Mouse (Mus musculus) ovary, postnatal 10 days (tissue): Measurements from ENCODE around the gene Lmcd1.
"Not testable (repeated sequence)": the region's sequence is repeated elsewhere in the genome, so short reads cannot be mapped to it uniquely, and the experiment has no call there.

Experiments used
- DNase-seq: peaks from one replicate; pipeline ENCODE4 v3.0.0; 2022; ENCODE audit warnings: low spot score

Gene Lmcd1

DNA sequence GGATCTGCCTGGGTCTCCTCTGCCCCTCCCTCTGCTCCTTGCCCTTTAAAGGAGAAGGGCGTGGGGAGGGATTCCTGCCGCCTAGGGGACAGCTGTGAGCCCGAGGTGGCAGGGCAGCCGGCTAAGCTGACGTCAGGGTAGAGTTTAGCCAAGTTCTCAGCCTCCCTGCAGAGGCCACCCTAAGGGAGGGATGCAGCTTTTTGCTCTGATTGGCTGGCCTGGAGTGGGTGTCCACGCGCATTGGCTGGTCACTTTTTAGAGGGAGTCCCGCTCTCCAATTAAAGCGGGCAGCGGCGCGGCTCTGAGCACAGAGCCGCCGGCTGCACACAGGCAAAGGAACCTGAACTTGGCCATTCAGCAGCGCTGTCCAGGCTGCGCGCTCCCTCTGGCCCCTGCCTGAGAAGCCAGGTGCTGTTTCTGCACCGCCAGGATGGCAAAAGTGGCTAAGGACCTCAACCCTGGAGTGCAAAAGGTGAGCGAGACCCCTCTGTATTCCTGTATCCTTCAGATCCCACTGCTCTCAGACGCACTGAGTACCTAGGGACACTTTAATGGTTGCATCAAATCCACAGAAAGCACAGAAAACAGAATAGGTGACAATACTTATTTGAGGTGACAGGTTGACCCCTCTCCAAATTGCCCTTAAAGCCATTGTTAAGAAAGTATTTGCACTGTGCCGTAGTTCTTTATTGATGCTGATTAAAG is at the start of gene Lmcd1:
Gene Lmcd1 (plus strand): TSS at position 258 of the 705 bp plus-strand sequence.
- peak; percentile 55 for DNase-seq

DNA sequence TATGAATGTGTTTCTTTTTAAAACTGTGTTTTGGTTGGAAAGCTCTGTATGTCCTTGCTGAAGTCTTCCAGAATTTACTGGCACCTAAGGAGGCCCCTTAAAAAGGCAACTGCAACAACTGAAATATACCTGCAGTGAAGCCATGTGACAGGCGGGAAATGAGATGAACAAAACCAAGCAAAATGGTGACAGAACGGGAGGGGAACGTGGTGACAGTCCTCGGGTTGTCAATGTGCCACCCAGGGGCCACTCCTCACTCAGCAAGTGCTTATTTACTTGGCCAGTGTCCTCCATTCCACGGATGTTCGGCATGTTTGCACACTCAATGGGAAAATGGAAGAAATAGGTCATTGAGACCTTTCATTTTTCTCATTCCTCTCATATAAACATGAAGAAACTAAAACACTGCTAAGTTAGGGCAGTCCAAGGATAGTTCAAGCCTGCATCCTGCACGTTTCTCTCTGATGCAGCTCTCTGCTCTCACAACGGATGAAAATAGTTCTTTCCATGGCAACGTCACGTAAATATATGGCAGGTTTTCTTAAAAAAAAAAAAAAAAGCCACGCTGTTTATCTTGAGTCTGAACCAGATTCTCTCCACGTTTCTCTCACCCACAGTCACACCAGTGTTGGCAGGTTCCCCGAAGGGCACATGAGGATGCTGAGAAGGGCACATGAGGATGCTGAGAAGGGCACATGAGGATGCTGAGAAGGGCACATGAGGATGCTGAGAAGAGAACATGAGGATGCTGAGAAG is 49.5 kb upstream of the Lmcd1 start:
- no peak for DNase-seq

- no peak for DNase-seq
Measured at GRCm38 (mm10) chr6:112236775-112237174, 36.8 kb upstream of the Lmcd1 start.

GRCm38 (mm10) chr6:112242216-112242615 is 31.3 kb upstream of the Lmcd1 start:
- DNase-seq: no peak

DNA sequence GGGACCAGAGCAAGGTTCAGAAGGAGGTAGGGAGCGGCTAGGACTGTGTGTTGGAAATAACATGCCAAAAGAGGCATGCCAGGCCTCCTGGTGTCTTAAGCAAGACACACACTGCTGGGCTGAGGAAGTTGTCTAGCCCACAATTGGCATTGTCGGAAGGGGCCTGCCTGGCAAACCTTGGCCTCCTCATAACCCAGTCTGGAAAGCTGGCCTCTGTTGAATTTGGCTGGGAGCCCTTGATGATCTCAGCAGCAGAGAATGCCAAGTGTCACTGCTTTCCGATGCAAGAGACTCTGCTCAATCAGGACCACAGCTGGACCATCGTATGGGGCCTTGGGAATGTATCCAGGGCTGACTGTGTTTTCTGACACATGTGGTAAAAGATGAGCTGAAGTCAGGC is 27.9 kb upstream of the Lmcd1 start:
- DNase-seq: peak; percentile 9

GRCm38 (mm10) chr6:112246636-112247035 is 26.9 kb upstream of the Lmcd1 start:
- DNase-seq: no peak

- DNase-seq: not testable (repeated sequence)
Measured at GRCm38 (mm10) chr6:112253943-112254342, 19.6 kb upstream of the Lmcd1 start.

DNA sequence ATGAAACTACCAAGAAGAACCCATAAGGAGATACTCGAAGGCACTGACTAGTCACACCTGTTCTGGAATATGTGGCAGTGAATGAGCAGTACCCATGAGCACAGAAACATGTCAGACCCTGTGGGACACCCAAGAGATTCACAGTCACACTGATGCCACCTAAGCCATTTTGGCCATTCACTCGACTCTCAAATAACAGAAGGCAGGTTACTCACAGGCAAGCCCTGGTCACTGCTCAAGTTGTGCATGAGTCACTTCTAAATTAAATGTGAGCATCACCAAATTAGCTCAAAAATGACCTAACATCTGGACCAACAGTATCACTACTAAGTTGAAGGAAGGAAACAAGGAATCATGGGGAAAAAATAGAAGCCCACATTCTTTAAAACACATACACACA is 18.6 kb upstream of the Lmcd1 start:
- DNase-seq: no peak

- DNase-seq: no peak
Measured at GRCm38 (mm10) chr6:112255388-112256225, 18.0 kb upstream of the Lmcd1 start.

GRCm38 (mm10) chr6:112256599-112256998 is 17.0 kb upstream of the Lmcd1 start:
- DNase-seq: no peak

DNA sequence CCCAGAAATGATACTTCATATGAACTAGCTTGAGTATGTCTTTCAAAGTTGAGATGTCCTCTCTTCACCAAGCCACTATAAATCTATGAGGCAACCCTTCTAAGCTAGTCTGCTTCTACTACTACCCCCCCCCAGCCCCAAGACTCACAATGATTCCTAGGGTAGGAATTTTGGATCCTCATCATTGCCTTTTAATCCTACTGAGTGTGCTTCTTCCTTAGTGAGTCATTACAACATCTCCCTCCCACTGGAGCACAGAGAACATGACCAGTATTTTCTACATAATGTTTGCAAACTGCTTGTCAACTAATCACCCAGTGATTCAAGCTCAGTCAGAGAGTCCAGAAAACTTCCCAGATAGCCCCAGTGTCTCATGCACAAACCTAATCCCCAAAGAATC is 12.5 kb upstream of the Lmcd1 start:
- no peak for DNase-seq

DNA sequence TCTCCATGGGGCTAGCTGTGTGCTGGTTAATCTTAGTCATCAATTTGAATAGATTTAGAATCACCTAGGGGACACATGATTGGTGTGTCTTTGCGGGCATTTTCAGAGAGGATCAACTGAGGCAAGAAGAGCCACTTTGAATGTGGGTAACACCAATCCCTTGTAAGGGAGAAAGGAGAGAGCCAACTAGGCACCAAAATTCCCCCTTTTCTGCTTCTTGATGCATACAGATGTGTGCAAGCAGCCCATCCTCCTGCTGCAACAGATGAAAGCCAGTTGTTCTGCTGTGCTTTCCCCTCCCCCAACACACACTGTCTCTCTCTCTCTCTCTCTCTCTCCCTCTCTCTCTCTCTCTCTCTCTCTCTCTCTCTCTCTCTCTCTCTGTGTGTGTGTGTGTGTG is 9.2 kb upstream of the Lmcd1 start:
- DNase-seq: no peak

DNA sequence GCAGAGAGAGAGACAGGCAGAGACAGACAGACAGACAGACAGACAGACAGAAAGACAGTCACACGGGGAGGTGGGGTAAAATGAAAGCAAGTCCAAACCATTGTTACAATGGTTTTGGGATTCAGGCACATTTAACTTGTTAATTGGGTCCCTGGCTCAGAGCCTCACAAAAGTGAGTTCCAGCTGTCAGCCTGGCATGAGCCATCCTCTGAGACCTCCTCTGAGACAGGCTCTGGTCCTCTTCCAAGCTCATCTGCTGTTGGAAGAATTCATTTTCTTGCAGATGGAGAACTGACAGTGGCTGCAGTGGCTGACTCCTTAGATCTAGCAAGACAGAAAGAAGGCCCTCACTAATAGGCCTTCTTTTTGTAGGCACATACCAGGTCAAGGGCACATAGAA is 6.9 kb upstream of the Lmcd1 start:
- DNase-seq: no peak

DNA sequence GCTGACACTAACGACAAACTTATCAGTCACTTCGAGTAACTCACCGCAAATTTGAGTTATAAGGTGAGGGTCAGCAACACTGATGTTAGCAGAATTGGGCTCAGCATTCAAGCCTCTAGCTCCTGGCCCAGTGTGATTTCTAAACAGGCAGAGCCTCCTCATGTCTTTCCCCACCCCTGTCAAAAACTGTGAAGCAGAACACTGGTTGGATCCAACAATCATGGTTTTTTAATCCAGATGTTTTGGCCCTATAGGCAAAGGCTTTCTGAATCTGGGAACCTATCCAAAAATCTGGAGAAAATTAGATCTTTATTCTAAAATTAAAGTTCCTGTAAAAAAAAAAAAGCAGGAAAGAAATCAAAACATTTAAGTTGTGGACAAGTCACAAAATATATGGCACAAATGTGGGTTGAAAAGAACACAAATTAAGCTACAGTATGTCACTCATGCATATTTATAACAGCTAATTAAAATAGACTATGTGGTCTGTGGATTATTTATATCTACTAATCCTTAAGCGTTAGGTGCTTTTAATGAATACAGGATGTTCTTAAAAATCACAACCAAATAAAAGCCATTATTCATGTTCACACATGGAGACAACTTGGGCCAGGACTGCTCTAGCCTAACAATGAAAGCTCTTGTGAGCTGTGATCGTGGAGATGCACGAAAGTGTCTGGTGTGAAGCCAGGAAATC is 5.7 kb upstream of the Lmcd1 start:
- DNase-seq: no peak

- DNase-seq: peak; percentile 26
Measured at GRCm38 (mm10) chr6:112274261-112275055, 900 bp downstream of the Lmcd1 start.

DNA sequence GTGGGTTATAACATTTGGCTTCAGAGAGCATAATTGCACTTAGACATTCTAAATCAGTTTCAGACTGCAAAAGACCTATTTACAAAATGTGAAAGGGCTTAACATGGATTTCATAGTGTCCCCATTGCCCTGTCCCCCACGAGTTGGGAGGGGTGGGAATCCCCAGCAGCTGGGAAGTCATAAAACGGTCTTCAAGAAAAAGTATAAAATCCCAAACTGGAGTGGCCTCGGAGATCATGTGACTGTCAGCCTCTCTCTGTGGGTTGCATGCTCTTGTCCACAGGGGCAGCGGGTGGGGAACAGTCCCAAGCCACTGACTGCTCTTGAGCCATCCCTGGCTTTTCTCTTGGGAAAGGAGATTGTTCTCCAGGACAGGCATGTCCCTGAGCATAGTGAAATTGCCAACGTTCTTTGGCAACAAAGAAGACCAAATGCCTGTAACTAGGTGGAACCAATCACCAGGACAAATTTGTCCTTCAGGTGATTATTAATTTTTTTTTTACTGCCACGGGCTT is 2.2 kb downstream of the Lmcd1 start:
- no peak for DNase-seq

GRCm38 (mm10) chr6:112278805-112279204 is 5.2 kb downstream of the Lmcd1 start:
- DNase-seq: no peak

- DNase-seq: no peak
Measured at GRCm38 (mm10) chr6:112280161-112280560, 6.6 kb downstream of the Lmcd1 start.

DNA sequence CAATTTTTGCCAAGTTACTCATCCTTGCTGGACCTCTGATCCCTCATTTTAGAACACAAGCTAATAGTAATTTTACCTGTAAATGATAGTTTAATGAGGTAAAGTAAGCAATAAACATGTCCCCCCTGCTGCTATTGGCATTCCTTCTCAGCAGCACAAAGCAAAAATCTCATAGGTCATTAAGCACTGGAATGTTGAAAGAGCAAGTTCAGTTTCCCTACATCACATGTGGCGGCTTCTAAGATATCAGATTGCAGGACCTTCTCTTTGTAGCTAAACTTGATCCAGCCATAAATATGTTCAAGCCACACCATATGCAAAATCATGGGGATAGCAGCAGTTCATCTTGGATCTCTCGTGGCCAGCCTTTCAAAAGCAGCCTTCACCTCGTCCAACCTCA is 7.4 kb downstream of the Lmcd1 start:
- DNase-seq: no peak

- DNase-seq: no peak
Measured at GRCm38 (mm10) chr6:112281935-112282334, 8.4 kb downstream of the Lmcd1 start.

DNA sequence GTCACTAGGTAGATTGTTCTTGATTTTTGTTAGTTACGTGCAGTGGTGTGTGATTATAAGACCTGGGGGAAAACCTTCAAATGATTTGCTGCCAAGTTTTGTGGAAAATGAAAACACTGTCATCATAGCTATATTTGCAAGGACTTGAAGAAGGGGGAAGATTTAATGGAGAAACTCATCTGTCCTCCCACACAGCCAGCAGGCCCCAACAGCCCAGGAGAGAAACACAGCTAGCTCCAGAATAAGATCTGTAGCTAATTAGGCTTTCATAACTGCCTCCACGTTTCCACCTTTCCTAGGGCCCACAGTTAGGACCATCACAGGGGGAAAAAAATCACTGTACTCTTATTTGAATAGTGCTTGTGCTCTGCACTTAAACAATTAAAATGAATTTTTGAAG is 10.5 kb downstream of the Lmcd1 start:
- DNase-seq: no peak
